Mouse (Mus musculus): Measurements from ENCODE around the gene Pank2.

DNA sequence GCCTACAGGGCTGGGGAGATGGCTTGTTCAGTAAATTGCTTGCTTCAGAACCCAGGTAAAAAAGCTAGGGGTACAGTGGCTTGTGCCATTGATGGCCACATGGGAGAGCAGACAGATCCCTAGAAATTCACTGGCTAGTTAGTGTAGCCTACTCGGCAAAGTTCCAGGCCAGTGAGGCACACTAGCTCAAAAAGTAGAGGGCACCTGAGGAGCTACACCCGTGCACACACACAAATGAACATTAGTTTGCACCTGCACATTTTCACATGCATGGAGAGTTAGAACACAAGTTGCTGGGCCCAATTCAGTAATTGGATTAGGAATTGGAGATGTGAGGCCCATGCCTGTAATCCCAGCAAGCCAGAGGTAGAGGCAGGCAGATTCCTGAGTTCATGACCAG, 2.8 kb downstream of the Pank2 start:
- no peak for TF ChIP-seq CTCF (IDR thresholded peaks at IDR 0.05; ENCODE audit: borderline replicate concordance, extremely low read depth, insufficient read depth, insufficient read length)
- no peak for TF ChIP-seq POLR2A (IDR thresholded peaks at IDR 0.05; ENCODE audit: borderline replicate concordance, extremely low read depth, insufficient read depth, insufficient read length, poor library complexity, severe bottlenecking)

Data from brain, embryonic 14.5 days (tissue).